Mouse (Mus musculus) leukemia stem cell, adult 10-12 weeks (primary cell): ENCODE data around the gene Otud4. TPM values are rescaled to one million over a fixed set of nuclear protein-coding genes. Genes with fewer than 3 reads are reported as not detected.

Experiments
- polyA plus RNA-seq: library from polyadenylated mRNA; stranded (reverse); fragments of >175 nt; gene quantifications from 2 replicates; pipeline ENCODE4 v1.2.3, GENCODE M21; 2012; ENCODE audit warnings: low replicate concordance

Gene Otud4
- polyA plus RNA-seq: 3.1 and 9.7 TPM in 2 replicates

GRCm38 (mm10) chr8:79639586-79640451 lies at the start of gene Otud4:
Otud4 (plus strand) TSS chr8:79639618.

GRCm38 (mm10) chr8:79711064-79711961 lies 71.9 kb downstream of the Otud4 start, which contains the start of the genes Abce1 and Anapc10:
Abce1 (minus strand) TSS chr8:79711740.
Anapc10 (plus strand) TSS chr8:79711820.

Other genes starting within 250 kb of the Otud4 start
- 12.9 and 15.5 TPM in 2 replicates for gene Smad1, start 240.1 kb upstream of the Otud4 start, polyA plus RNA-seq
- gene Abce1, start 72.1 kb downstream of the Otud4 start, polyA plus RNA-seq: 0.88 and 12.1 TPM in 2 replicates
- gene Anapc10, start 72.2 kb downstream of the Otud4 start, polyA plus RNA-seq: 0.43 TPM in 1 of 2 replicates, not detected in the other